Mouse (Mus musculus): Measurements from ENCODE around the gene Nktr. TPM values are rescaled to one million over a fixed set of nuclear protein-coding genes. Genes with fewer than 3 reads are reported as not detected.

The Nktr gene
- total RNA-seq, 1 experiment from 2014 or later, result 193 TPM

- ATAC-seq (replicated peaks; ENCODE audit: insufficient number of reproducible peaks, low FRiP score, low TSS enrichment, poor library complexity, severe bottlenecking), result no peak
These were observed 39.2 kb downstream of the Nktr start for GRCm38 (mm10) chr9:121757835-121758814.

GRCm38 (mm10) chr9:121759091-121760081 is 40.4 kb downstream of the Nktr start, which contains the start of gene Zfp651:
Zfp651 (plus strand) TSS chr9:121759330.
- no peak for ATAC-seq (replicated peaks; ENCODE audit: insufficient number of reproducible peaks, low FRiP score, low TSS enrichment, poor library complexity, severe bottlenecking)

- ATAC-seq (replicated peaks; ENCODE audit: insufficient number of reproducible peaks, low FRiP score, low TSS enrichment, poor library complexity, severe bottlenecking), result no peak
These were observed 41.5 kb downstream of the Nktr start for GRCm38 (mm10) chr9:121760271-121761090.

- no peak for ATAC-seq (replicated peaks; ENCODE audit: insufficient number of reproducible peaks, low FRiP score, low TSS enrichment, poor library complexity, severe bottlenecking)
These were observed 42.2 kb downstream of the Nktr start for GRCm38 (mm10) chr9:121761091-121761665.

GRCm38 (mm10) chr9:121761787-121762186 is 42.8 kb downstream of the Nktr start:
- ATAC-seq (replicated peaks; ENCODE audit: insufficient number of reproducible peaks, low FRiP score, low TSS enrichment, poor library complexity, severe bottlenecking), result no peak

GRCm38 (mm10) chr9:121762248-121762647 is 43.3 kb downstream of the Nktr start:
- no peak for ATAC-seq (replicated peaks; ENCODE audit: insufficient number of reproducible peaks, low FRiP score, low TSS enrichment, poor library complexity, severe bottlenecking)

GRCm38 (mm10) chr9:121762761-121763160 is 43.8 kb downstream of the Nktr start:
- no peak for ATAC-seq (replicated peaks; ENCODE audit: insufficient number of reproducible peaks, low FRiP score, low TSS enrichment, poor library complexity, severe bottlenecking)

- ATAC-seq (replicated peaks; ENCODE audit: insufficient number of reproducible peaks, low FRiP score, low TSS enrichment, poor library complexity, severe bottlenecking), result no peak
These were observed 44.7 kb downstream of the Nktr start for GRCm38 (mm10) chr9:121763716-121764115.

GRCm38 (mm10) chr9:121765166-121765855 is 46.3 kb downstream of the Nktr start:
- no peak for ATAC-seq (replicated peaks; ENCODE audit: insufficient number of reproducible peaks, low FRiP score, low TSS enrichment, poor library complexity, severe bottlenecking)

- ATAC-seq (replicated peaks; ENCODE audit: insufficient number of reproducible peaks, low FRiP score, low TSS enrichment, poor library complexity, severe bottlenecking), result no peak
These were observed 53.4 kb downstream of the Nktr start for GRCm38 (mm10) chr9:121772412-121772811.

- ATAC-seq (replicated peaks; ENCODE audit: insufficient number of reproducible peaks, low FRiP score, low TSS enrichment, poor library complexity, severe bottlenecking), result no peak
These were observed 57.0 kb downstream of the Nktr start for GRCm38 (mm10) chr9:121775951-121776350.

GRCm38 (mm10) chr9:121776511-121776910 is 57.5 kb downstream of the Nktr start:
- no peak for ATAC-seq (replicated peaks; ENCODE audit: insufficient number of reproducible peaks, low FRiP score, low TSS enrichment, poor library complexity, severe bottlenecking)

- no peak for ATAC-seq (replicated peaks; ENCODE audit: insufficient number of reproducible peaks, low FRiP score, low TSS enrichment, poor library complexity, severe bottlenecking)
These were observed 58.6 kb downstream of the Nktr start, which contains the start of gene Klhl40 for GRCm38 (mm10) chr9:121777484-121778065. Klhl40 (plus strand) TSS chr9:121777607.

- ATAC-seq (replicated peaks; ENCODE audit: insufficient number of reproducible peaks, low FRiP score, low TSS enrichment, poor library complexity, severe bottlenecking), result no peak
These were observed 59.2 kb downstream of the Nktr start for GRCm38 (mm10) chr9:121778066-121778624.

- no peak for ATAC-seq (replicated peaks; ENCODE audit: insufficient number of reproducible peaks, low FRiP score, low TSS enrichment, poor library complexity, severe bottlenecking)
These were observed 65.8 kb downstream of the Nktr start for GRCm38 (mm10) chr9:121784801-121785200.

GRCm38 (mm10) chr9:121785261-121785660 is 66.3 kb downstream of the Nktr start:
- no peak for ATAC-seq (replicated peaks; ENCODE audit: insufficient number of reproducible peaks, low FRiP score, low TSS enrichment, poor library complexity, severe bottlenecking)

- ATAC-seq (replicated peaks; ENCODE audit: insufficient number of reproducible peaks, low FRiP score, low TSS enrichment, poor library complexity, severe bottlenecking), result no peak
These were observed 67.4 kb downstream of the Nktr start for GRCm38 (mm10) chr9:121786359-121786758.
